In the genomic region with DNA sequence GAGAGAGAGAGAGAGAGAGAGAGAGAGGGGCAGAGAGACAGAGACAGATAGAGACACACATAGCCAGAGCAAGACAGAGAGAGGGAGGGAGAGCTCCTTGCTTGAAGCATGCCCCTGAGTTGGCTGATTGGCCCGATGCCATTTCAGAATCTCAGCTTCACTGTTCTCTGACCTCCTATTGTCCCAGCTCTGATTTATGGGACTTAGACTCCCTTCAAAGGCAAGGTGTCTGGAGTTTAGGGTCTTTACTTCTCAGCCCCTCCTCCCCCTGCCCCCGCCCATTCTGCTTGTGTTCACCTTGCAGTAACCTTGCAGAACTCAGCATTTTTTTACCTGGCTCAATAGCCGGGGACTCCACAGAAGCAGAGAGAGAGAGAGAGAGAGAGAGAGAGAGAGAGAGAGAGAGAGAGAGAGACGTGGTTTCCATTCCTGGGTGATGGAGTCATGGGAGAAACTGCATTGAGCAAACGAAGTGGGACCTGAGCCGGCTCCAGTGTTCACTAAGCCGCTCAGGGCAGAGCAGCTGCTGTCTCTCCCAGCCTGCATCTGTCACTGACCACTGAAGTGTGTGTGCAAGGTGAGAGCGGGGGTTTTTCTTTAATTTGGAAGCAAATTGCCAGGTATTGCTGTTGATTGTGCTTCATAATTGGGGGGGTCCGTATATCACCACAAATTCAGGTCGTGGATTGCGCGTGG, we compare ENCODE assay signal across 8 mouse cellular contexts.
DNase-seq lines count a peak whose midpoint lies in the region; ATAC-seq and TF ChIP-seq lines count a peak whose summit lies in the region.

No protein-coding gene starts in this region.

- H3K36me3 ChIP-seq in hindbrain, embryonic 15.5 days = no peaks in the 10 kb centered on the region
- H3K36me3 ChIP-seq in limb, embryonic 14.5 days (ENCODE audit: control insufficient read depth, insufficient read depth, low read length) = no peaks in the 10 kb centered on the region

- H3K4me2 ChIP-seq in hindbrain, embryonic 15.5 days = peak overlapping the region; percentile 9
- peak overlapping the region; percentile 31 for H3K4me2 ChIP-seq in limb, embryonic 14.5 days (replicated peaks; ENCODE audit: low read depth, low read length, severe bottlenecking)

- intact Hi-C loops in left cerebral cortex, adult 2 months (cut with DNase I) = no loop called here

- 47% methylated on average over 12 of the region's 12 CpGs for WGBS in hindbrain, embryonic 15.5 days
- 30% methylated on average over 12 of the region's 12 CpGs for WGBS in limb, embryonic 14.5 days

- no peak overlapping the region for H3K4me3 ChIP-seq in hindbrain, embryonic 15.5 days
- H3K4me3 ChIP-seq in limb, embryonic 14.5 days (replicated peaks; ENCODE audit: low read length) = 0 out of 2 replicates have a peak overlapping the region, but pooled peaks have one; percentile 5
- no peak overlapping the region for H3K4me3 ChIP-seq in left cerebral cortex, adult 2 months

- H3K9ac ChIP-seq in hindbrain, embryonic 15.5 days = no peak overlapping the region
- H3K9ac ChIP-seq in limb, embryonic 14.5 days (ENCODE audit: low read depth, low read length, severe bottlenecking) = 0 out of 2 replicates have a peak overlapping the region, but pooled peaks have one; percentile 12

- TF ChIP-seq POLR2A in limb, embryonic 14.5 days (IDR thresholded peaks at IDR 0.05; ENCODE audit: borderline replicate concordance, extremely low read depth, insufficient read depth, insufficient read length) = no peak

- H3K9me3 ChIP-seq in hindbrain, embryonic 15.5 days = no peaks in the 10 kb centered on the region
- H3K9me3 ChIP-seq in limb, embryonic 14.5 days (ENCODE audit: control insufficient read depth, low read length) = no peaks in the 10 kb centered on the region

- ATAC-seq in hindbrain, embryonic 15.5 days (ENCODE audit: low FRiP score, low read depth) = peak; percentile 71; the same call in 1 of the 2 replicates
- ATAC-seq in limb, embryonic 14.5 days (ENCODE audit: low FRiP score, low read depth) = peak; percentile 87

- H3K27me3 ChIP-seq in hindbrain, embryonic 15.5 days = no peaks in the 10 kb centered on the region
- H3K27me3 ChIP-seq in limb, embryonic 14.5 days (ENCODE audit: control insufficient read depth, insufficient read depth, low read length) = no peaks in the 10 kb centered on the region

- peak; percentile 17 for DNase-seq in NIH3T3 (ENCODE audit: low read depth)
- peak; percentile 40 for DNase-seq in embryo, embryonic 10.5 days (ENCODE audit: low spot score)
- peak; percentile 66 for DNase-seq in limb, embryonic 14.5 days (ENCODE audit: low spot score)
- DNase-seq in right cerebral cortex, adult 18-20 months = no peak
- DNase-seq in left cerebral cortex, adult 2 months (ENCODE audit: extremely low spot score in 1 of 2, low spot score in 2 of 2) = no peak
- no peak for DNase-seq in T-cell, adult 2 months (ENCODE audit: low spot score)
- DNase-seq in frontal cortex, postnatal 10 days (ENCODE audit: low spot score in 2 of 2) = no peak

- H3K27ac ChIP-seq in hindbrain, embryonic 15.5 days (replicated peaks) = no peak overlapping the region
- peak overlapping the region; percentile 33; the same call in 1 of the 2 replicates for H3K27ac ChIP-seq in limb, embryonic 14.5 days (replicated peaks; ENCODE audit: low read depth, low read length)
- no peak overlapping the region for H3K27ac ChIP-seq in left cerebral cortex, adult 2 months

- peaks cover 7% of the 10 kb centered on the region; the same call in 1 of the 2 replicates for H3K4me1 ChIP-seq in hindbrain, embryonic 15.5 days (replicated peaks)
- peaks cover 25% of the 10 kb centered on the region for H3K4me1 ChIP-seq in limb, embryonic 14.5 days (ENCODE audit: control insufficient read depth, insufficient read depth, low read length)

- TF ChIP-seq CTCF in left cerebral cortex, adult 2 months (IDR thresholded peaks at IDR 0.05) = no peak

Comparison
In these comparisons a context has a peak if more than half of its experiments do, and no peak if none do; other contexts are left out.
1. DNase-seq: peak in NIH3T3 (single experiment), embryo, embryonic 10.5 days (single experiment) and limb, embryonic 14.5 days (single experiment); none in right cerebral cortex, adult 18-20 months (single experiment), left cerebral cortex, adult 2 months (0 of 2), T-cell, adult 2 months (single experiment) and frontal cortex, postnatal 10 days (0 of 2).